Mouse (Mus musculus): ENCODE measurements around the gene Ttll11. TPM values are rescaled to one million over a fixed set of nuclear protein-coding genes. Genes with fewer than 3 reads are reported as not detected.

Gene Ttll11
- total RNA-seq, 2 experiments from 2014 or later: 1.7 to 2.1 TPM

DNA sequence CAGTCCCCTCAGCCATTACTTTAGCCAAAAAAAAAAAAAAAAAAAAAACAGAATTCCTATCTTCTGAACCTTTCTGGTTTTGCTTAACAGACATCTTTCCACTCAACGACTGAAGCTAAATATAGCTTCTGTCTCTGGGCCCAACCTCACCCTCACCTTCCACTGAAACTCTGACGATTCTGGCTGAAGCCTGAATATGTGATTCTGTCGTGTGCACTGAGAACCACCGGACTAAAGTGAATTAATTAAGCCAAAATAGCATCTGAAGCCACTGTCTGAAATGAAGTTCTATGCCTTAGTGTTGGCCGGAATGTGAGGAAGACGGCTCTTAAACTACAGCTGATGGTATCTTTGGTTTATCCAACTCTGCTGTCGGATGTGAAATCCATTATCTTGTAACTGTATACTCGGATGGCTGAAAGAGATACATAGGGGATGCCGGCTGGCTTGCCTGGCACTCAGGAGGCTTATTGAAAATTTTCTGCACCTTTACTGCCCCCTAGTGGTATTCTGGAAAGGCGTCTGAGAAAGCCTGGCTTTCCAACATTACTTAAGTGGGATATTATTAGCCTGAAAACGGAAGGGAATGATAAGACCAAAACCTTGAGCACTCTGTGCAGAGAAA is 73.4 kb downstream of the Ttll11 start:
- peak; percentile 79 for DNase-seq (ENCODE audit: low spot score)

- DNase-seq (ENCODE audit: low spot score): no peak
These were observed 78.9 kb downstream of the Ttll11 start for GRCm38 (mm10) chr2:35900845-35901244.

DNA sequence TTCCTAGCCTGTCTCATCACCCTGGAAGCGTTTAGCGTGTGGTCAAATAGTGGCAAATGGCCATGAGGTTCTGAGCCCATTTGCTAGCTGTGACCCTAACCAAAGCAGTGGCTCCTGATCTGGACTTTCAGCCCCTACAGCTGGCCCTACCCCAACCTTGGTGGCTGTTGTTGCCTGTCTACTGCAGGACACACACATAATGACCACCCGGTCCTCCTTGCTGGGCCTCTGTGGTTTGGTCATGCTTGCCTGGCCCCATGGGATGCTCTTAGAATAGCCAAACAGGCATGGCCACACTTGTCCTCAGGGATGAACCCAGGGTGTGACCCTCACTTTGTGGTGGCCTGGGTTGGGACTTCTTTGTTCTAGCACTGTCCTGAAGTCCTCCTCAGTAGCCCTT is 80.0 kb downstream of the Ttll11 start:
- no peak for DNase-seq (ENCODE audit: low spot score)

DNA sequence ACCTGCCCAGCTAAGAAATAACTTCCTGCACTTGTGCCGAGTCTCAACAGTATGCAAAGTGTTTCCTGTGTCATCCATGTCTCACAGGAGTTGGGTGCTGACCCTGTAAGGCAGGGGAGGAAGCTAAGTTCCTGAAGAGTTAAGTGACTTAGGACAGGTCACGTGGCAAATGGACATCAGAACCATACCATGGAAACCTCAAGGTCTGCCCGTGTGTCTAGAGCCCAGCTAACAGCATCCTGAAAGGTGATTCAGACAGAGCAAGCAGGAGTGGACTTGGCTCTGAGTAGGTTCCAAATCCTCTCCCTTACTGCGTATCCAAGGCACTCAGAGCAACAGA is 80.6 kb downstream of the Ttll11 start:
- DNase-seq (ENCODE audit: low spot score): no peak

GRCm38 (mm10) chr2:35898425-35899134 is 81.1 kb downstream of the Ttll11 start:
- peak; percentile 93 for DNase-seq (ENCODE audit: low spot score)

DNA sequence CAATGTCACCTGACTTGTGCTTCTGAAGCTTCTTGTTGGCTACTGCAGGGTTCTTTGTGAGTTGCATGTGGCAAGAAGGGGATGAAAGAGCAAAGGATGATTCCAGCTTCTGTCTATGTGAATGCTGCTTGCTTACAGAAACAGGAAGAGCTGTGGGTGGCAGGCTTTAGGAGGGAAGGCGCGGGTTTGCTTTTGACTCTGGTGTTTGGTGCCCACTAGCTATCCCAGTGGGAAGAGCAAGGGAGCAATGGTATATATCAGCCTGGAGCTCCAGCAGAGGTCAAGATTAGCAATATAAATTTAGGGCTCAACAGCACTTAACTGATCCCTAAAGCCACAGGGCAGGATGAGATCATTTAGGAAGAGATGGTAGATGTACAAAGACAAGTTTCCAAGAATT is 82.6 kb downstream of the Ttll11 start:
- no peak for DNase-seq (ENCODE audit: low spot score)

DNA sequence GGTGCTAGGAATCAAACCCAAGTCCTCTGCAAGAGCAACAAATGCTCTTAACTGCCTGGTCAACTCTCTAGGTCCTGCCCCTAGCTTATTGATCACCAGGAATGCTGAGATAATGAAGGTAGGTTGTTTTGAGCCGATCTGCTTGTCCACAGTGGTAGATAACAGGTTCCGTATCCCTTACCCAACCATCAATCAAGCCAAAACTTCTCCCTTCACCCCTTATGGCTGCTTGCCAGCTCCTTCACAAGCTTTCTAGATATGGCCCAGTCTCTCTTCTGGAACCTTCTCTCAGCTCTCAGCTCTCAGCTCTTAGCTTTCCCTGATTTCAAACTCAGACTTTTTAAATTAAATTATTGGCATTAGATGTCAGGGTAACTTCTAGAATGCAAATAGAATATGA is 85.2 kb downstream of the Ttll11 start:
- no peak for DNase-seq (ENCODE audit: low spot score)

DNA sequence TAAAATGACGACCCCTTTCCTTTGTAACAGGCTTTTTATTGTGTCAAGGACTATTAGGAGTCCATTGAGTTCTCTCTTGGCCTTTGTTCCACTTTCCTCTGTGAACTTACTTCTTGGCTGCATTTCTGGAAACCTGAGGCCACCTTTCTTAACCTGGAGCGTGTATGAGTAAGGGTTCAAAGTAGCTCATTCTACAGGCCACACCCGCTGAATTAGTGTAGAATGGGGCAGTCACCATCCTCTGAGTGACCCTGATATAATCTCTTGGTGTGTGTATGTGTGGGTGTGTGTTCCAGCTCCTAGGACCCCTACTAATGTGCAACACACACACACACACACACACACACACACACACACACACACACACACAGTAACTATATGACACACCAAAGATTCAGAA is 89.1 kb downstream of the Ttll11 start:
- DNase-seq (ENCODE audit: low spot score): no peak

GRCm38 (mm10) chr2:35889776-35890175 is 89.9 kb downstream of the Ttll11 start:
- no peak for DNase-seq (ENCODE audit: low spot score)

DNA sequence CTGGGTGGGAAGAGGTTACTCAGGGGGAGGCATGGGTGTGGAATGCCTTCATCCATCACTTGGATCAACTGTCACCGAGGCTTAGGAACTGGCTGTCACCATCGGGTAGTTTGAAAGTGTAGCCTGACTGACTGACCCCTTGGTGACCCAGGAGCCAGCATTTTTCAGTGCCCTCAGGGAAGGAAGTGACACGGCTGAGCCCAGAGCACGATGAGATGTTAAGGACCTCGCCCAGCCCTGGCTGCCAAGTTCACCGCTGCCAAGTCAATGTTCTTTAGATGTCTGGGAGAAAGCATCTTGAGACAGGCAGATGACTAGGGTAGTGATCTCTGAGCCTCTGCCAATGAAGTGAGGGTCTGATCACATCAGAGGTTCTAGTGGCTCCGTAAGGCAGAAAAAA is 95.4 kb downstream of the Ttll11 start:
- DNase-seq (ENCODE audit: low spot score): peak; percentile 33

- no peak for DNase-seq (ENCODE audit: low spot score)
These were observed 97.3 kb downstream of the Ttll11 start for GRCm38 (mm10) chr2:35882336-35882987.

GRCm38 (mm10) chr2:35881896-35882295 is 97.8 kb downstream of the Ttll11 start:
- no peak for DNase-seq (ENCODE audit: low spot score)

- no peak for DNase-seq (ENCODE audit: low spot score)
These were observed 99.4 kb downstream of the Ttll11 start for GRCm38 (mm10) chr2:35880362-35880761.

- no peak for DNase-seq (ENCODE audit: low spot score)
These were observed 99.8 kb downstream of the Ttll11 start for GRCm38 (mm10) chr2:35879887-35880286.

DNA sequence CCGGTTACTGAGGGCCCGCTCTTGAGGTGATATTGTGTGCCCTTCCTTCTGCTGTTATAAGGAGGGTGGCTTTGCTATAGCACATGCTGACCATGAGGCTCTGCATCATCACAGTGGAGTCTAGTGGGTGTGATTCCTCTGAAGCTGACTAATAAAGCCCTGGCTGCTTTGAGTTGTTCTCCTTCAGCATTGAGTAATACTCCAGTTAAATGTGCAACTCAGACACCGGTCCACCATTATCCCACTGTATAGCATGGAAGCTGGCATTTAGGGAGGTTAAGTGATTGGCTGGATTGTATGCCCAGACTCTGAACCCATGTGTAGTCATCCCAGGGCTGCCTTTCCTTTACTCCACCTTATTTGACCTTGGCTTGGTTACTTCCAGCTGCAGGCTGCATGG is 101.2 kb downstream of the Ttll11 start:
- DNase-seq (ENCODE audit: low spot score): no peak

- DNase-seq (ENCODE audit: low spot score): no peak
These were observed 104.1 kb downstream of the Ttll11 start for GRCm38 (mm10) chr2:35875572-35875971.

DNA sequence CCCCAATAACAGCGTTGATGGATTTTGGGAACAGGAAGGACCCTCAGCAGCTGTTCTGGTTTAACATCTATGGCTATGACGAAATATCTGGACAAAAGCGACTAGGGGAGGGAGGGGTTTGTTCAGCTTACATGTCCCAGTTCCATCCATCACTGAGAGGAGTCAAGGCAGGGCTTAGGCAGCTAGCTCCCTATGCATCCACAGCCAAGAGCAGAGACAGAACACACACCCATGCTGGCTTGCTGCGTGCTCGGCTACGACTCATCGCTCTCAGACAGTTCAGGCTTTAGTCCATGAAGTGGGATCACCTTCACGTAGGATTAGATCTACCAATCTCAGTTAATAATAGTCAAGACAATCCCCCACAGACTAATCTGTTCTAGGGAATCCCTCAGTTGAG is 105.3 kb downstream of the Ttll11 start:
- DNase-seq (ENCODE audit: low spot score): no peak

DNA sequence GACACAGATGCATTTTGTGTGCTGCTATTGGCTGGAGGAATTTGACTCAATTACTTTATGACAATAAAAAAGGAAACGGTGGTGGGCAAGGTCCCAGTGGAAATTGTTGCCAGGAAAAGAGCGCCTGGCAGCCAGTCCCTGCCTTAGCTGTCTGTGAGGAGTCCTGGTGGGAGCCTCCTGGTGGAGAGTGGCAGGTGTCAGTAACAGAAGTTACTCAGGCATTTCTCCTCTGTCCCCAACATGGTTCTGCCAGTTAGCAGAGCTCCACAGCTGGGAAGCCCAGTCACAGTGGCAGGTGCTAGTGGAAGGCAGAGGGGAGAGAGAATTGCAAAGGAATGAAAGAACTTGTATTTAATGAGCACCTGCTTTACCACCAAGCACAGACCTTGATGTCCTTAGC is 110.5 kb downstream of the Ttll11 start:
- DNase-seq (ENCODE audit: low spot score): no peak

GRCm38 (mm10) chr2:35863284-35863683 is 116.4 kb downstream of the Ttll11 start:
- DNase-seq (ENCODE audit: low spot score): no peak

DNA sequence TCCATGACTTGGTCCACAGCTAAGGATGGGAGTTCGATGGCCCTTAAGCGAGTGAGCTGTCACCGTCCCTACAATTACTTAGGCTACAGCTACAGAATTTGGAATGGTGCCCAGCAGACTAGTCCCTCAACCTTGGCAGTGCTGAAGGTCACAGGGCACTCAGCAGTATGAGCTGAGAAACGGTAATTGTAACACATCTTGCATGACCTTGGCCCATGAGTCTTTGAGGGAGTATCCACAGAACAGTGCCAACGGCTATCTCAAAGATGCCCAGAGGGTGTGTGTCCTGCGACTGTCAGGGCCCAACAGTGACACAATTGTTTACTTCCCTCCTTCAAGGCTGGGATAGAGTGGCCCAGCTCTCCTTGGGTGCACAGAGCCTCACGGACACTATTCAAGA is 118.5 kb downstream of the Ttll11 start:
- DNase-seq (ENCODE audit: low spot score): no peak

- DNase-seq (ENCODE audit: low spot score): no peak
These were observed 119.3 kb downstream of the Ttll11 start for GRCm38 (mm10) chr2:35860394-35860744.

DNA sequence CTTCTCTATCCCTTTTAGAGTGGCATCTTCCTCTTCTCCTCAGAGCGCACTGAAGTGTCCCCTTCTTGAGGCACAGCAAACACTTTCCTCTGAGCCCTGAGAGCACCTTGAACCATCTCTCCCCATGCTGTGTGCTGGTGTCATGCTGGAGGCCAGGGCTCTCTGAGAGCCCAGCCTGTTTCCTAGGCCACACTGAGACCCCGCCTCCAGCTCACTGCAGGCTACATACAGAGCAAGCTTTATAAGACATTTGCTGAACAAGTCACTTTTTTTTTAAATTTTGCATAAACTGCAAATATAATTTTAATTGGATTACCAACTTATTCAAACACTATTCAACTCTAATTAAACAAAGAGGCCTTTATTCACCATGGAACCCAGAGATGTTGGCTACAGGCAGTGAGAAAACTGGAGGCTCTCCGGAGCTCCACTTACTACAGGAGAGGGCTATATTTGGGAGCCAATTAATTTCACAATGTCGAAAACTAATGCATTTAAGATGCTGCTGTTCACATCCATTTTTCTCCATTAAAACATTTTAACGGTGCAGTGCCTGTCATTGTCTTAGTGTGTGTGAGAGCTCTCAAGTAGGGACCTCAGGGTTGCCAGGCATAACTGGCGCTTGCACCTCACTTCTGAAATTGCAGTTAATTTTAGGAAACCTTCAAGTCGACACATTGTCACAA is 119.9 kb downstream of the Ttll11 start:
- no peak for DNase-seq (ENCODE audit: low spot score)

GRCm38 (mm10) chr2:35858281-35858680 is 121.4 kb downstream of the Ttll11 start:
- no peak for DNase-seq (ENCODE audit: low spot score)

Data from gastrocnemius, adult 18-20 months (tissue).